Mouse (Mus musculus) heart, postnatal 0 days (tissue): ENCODE measurements around the gene Pmvk. TPM values are rescaled to one million over a fixed set of nuclear protein-coding genes. Genes with fewer than 3 reads are reported as not detected.
A peak's percentile ranks its signal among the peaks of the same experiment; 100 is the strongest.

Experiments used
- ATAC-seq: fragments of 200-750 bp; cut with Nextera tagmentation; 2 replicates; pipeline ENCODE4 v1.8.0; 2017; ENCODE audit warnings: low read depth, moderate number of reproducible peaks, moderate library complexity; ENCODE audit not compliant: insufficient read depth
- DNase-seq: peaks from one replicate; pipeline ENCODE4 v3.0.0-alpha.2; 2016; ENCODE audit warnings: low spot score
- H3K27ac ChIP-seq: fragments of 300-500 bp; sonication (generic); 2 replicates; pipeline ENCODE4 v1.5.1; 2014; ENCODE audit warnings: low read depth, mild to moderate bottlenecking
- H3K27me3 ChIP-seq: fragments of 300-500 bp; sonication (generic); 2 replicates; pipeline ENCODE4 v1.6.1; 2014; ENCODE audit warnings: low read length, mixed read lengths; ENCODE audit not compliant: control insufficient read depth, insufficient read depth
- H3K36me3 ChIP-seq: fragments of 300-500 bp; sonication (generic); replicated peaks from 2 replicates; pipeline ENCODE4 v1.6.1; 2014; ENCODE audit warnings: low read length, mixed read lengths; ENCODE audit not compliant: control insufficient read depth, insufficient read depth
- H3K4me1 ChIP-seq: fragments of 300-500 bp; sonication (generic); 2 replicates; pipeline ENCODE4 v1.6.1; 2014; ENCODE audit warnings: antibody characterized with exemption; ENCODE audit not compliant: control insufficient read depth, insufficient read depth
- H3K4me2 ChIP-seq: fragments of 300-500 bp; sonication (generic); 2 replicates; pipeline ENCODE4 v1.6.1; 2014; ENCODE audit warnings: low read depth, mild to moderate bottlenecking, low read length, moderate library complexity
- H3K4me3 ChIP-seq: fragments of 300-500 bp; sonication (generic); 2 replicates; pipeline ENCODE4 v1.5.1; 2014; ENCODE audit warnings: low read depth, low read length
- H3K9ac ChIP-seq: fragments of 300-500 bp; sonication (generic); replicated peaks from 2 replicates; pipeline ENCODE4 v1.6.1; 2014; ENCODE audit warnings: low read depth, low read length, mixed read lengths
- H3K9me3 ChIP-seq: fragments of 300-500 bp; sonication (generic); replicated peaks from 2 replicates; pipeline ENCODE4 v1.6.1; 2016; ENCODE audit warnings: low read length; ENCODE audit not compliant: control insufficient read depth
- CTCF ChIP-seq: IDR thresholded peaks from 2 replicates; pipeline ENCODE4 v1.5.1; 2016; ENCODE audit warnings: antibody characterized with exemption, control low read depth, low read depth
- EP300 ChIP-seq: IDR thresholded peaks from 2 replicates; pipeline ENCODE4 v1.6.1; 2016; ENCODE audit warnings: antibody characterized with exemption, low read depth
- WGBS: fragments of 180-500 bp; shearing (Covaris S2); extraction: QIAGEN DNeasy Blood & Tissue Kit; methylation state at CpG from one replicate; pipeline ENCODE4 v1.1.7; 2014; 5-methylcytosine and 5-hydroxymethylcytosine counted together
- polyA plus RNA-seq: library from polyadenylated mRNA; unstranded; fragments of >200 nt; fragmentation: Nextera tagmentation; extraction: Ambion mirVana; gene quantifications from 2 replicates; pipeline ENCODE4 v1.2.1, GENCODE M21; 2015
- total RNA-seq: library from RNA; depleted of rRNA; stranded (reverse); fragments of >200 nt; gene quantifications from 2 replicates; pipeline ENCODE4 v1.2.3, GENCODE M21; 2014; ENCODE audit warnings: low replicate concordance

Gene Pmvk
- total and polyA plus RNA-seq, 2 experiments from 2014 or later = 26.2 to 50.7 TPM

- peak within 1 kb of the TSS; percentile 81 for H3K9ac ChIP-seq
Observed at GRCm38 (mm10) chr3:89430171-89431159, 23.9 kb upstream of the Pmvk start, which contains the start of gene Pygo2. TSS of gene Pygo2 (plus strand) at chr3:89430214.

GRCm38 (mm10) chr3:89432606-89433005, 21.7 kb upstream of the Pmvk start:
- no peak overlapping the region for H3K4me2 ChIP-seq
- no peak for ATAC-seq
- 93% methylated on average over 8 of the region's 8 CpGs for WGBS

More at GRCm38 (mm10) chr3:89430171-89431159, 23.9 kb upstream of the Pmvk start, which contains the start of gene Pygo2:
- no peaks in the 10 kb centered on the region for H3K9me3 ChIP-seq
- peak; percentile 99 for ATAC-seq
- H3K4me3 ChIP-seq = peak within 1 kb of the TSS; percentile 85
- H3K4me2 ChIP-seq = peak within 1 kb of the TSS; percentile 83
- H3K4me1 ChIP-seq = no peaks in the 10 kb centered on the region
- peak within 1 kb of the TSS; percentile 76 for H3K27ac ChIP-seq
- no peaks in the 10 kb centered on the region for H3K27me3 ChIP-seq
- WGBS = 2% methylated on average over 58 of the region's 68 CpGs
- TF ChIP-seq CTCF (no peak), EP300 (peak; percentile 46; the same call in 1 of the 2 replicates)
- DNase-seq = peak; percentile 96
- H3K36me3 ChIP-seq = peaks cover 52% of the 10 kb centered on the region

GRCm38 (mm10) chr3:89434532-89434931, 19.8 kb upstream of the Pmvk start:
- peaks cover 26% of the 10 kb centered on the region for H3K36me3 ChIP-seq
- no peak overlapping the region for H3K4me2 ChIP-seq
- DNase-seq (no peak), ATAC-seq (no peak)
- no peak overlapping the region for H3K9ac ChIP-seq
- H3K27ac ChIP-seq = no peak overlapping the region
- H3K27me3 ChIP-seq = no peaks in the 10 kb centered on the region
- H3K4me3 ChIP-seq = no peak overlapping the region
- no peaks in the 10 kb centered on the region for H3K9me3 ChIP-seq
- TF ChIP-seq EP300 (no peak), CTCF (no peak)
- H3K4me1 ChIP-seq = peaks cover 23% of the 10 kb centered on the region; the same call in 1 of the 2 replicates
- WGBS = 69% methylated on average over 11 of the region's 11 CpGs

More at GRCm38 (mm10) chr3:89432606-89433005, 21.7 kb upstream of the Pmvk start:
- no peak for DNase-seq
- no peak overlapping the region for H3K4me3 ChIP-seq
- peaks cover 31% of the 10 kb centered on the region for H3K36me3 ChIP-seq
- H3K9me3 ChIP-seq = no peaks in the 10 kb centered on the region
- no peaks in the 10 kb centered on the region for H3K27me3 ChIP-seq
- no peak overlapping the region for H3K9ac ChIP-seq
- peaks cover 12% of the 10 kb centered on the region; the same call in 1 of the 2 replicates for H3K4me1 ChIP-seq
- TF ChIP-seq CTCF = no peak
- TF ChIP-seq EP300 = no peak
- H3K27ac ChIP-seq = no peak overlapping the region

GRCm38 (mm10) chr3:89435041-89435440, 19.3 kb upstream of the Pmvk start:
- Histone ChIP-seq H3K9me3 (no peaks in the 10 kb centered on the region), H3K4me1 (peaks cover 23% of the 10 kb centered on the region; the same call in 1 of the 2 replicates), H3K9ac (no peak overlapping the region), H3K27me3 (no peaks in the 10 kb centered on the region), H3K4me3 (no peak overlapping the region), H3K4me2 (no peak overlapping the region), H3K27ac (no peak overlapping the region), H3K36me3 (peaks cover 27% of the 10 kb centered on the region)
- ATAC-seq (no peak), DNase-seq (no peak)
- no peak for TF ChIP-seq EP300
- TF ChIP-seq CTCF = no peak
- 80% methylated on average over 7 of the region's 7 CpGs for WGBS

- Histone ChIP-seq H3K9ac (peak within 1 kb of the TSS; percentile 68), H3K9me3 (no peaks in the 10 kb centered on the region), H3K27ac (peak within 1 kb of the TSS; percentile 86), H3K4me3 (peak within 1 kb of the TSS; percentile 63), H3K27me3 (no peaks in the 10 kb centered on the region), H3K4me1 (peaks cover 23% of the 10 kb centered on the region; the same call in 1 of the 2 replicates), H3K36me3 (peaks cover 35% of the 10 kb centered on the region), H3K4me2 (peak within 1 kb of the TSS; percentile 82)
- 3% methylated on average over 16 of the region's 16 CpGs for WGBS
- peak; percentile 93 for DNase-seq
- no peak for TF ChIP-seq CTCF
- TF ChIP-seq EP300 = no peak
- ATAC-seq = peak; percentile 88
Observed at GRCm38 (mm10) chr3:89436176-89437113, 17.9 kb upstream of the Pmvk start, which contains the start of gene Pbxip1. TSS of gene Pbxip1 (plus strand) at chr3:89436706.
